Mouse (Mus musculus) forebrain, embryonic 14.5 days (tissue): ENCODE data around the gene Lmntd1. TPM values are rescaled to one million over a fixed set of nuclear protein-coding genes. Genes with fewer than 3 reads are reported as not detected.

Experiments
- ATAC-seq: fragments of 200-750 bp; cut with Nextera tagmentation; 2 replicates; pipeline ENCODE4 v1.8.0; 2017; ENCODE audit warnings: mild to moderate bottlenecking, moderate library complexity
- DNase-seq: peaks from one replicate; pipeline ENCODE4 v3.0.0-alpha.2; 2015; ENCODE audit warnings: low spot score
- H3K27ac ChIP-seq: fragments of 300-500 bp; sonication (generic); 2 replicates; pipeline ENCODE4 v1.5.1; 2014; ENCODE audit warnings: low read depth, mild to moderate bottlenecking, control low read depth, low read length, moderate library complexity
- H3K27me3 ChIP-seq: fragments of 300-500 bp; sonication (generic); replicated peaks from 2 replicates; pipeline ENCODE4 v1.6.1; 2014; ENCODE audit warnings: low read length, control low read depth, mixed read lengths; ENCODE audit not compliant: control insufficient read depth, insufficient read depth
- H3K36me3 ChIP-seq: fragments of 300-500 bp; sonication (generic); 2 replicates; pipeline ENCODE4 v1.6.1; 2014; ENCODE audit warnings: low read length, control low read depth; ENCODE audit not compliant: control insufficient read depth, insufficient read depth
- H3K4me1 ChIP-seq: fragments of 300-500 bp; sonication (generic); 2 replicates; pipeline ENCODE4 v1.6.1; 2014; ENCODE audit warnings: antibody characterized with exemption, low read length, control low read depth; ENCODE audit not compliant: control insufficient read depth, insufficient read depth
- H3K4me2 ChIP-seq: fragments of 300-500 bp; sonication (generic); 2 replicates; pipeline ENCODE4 v1.6.1; 2014; ENCODE audit warnings: mild to moderate bottlenecking, control low read depth, low read length
- H3K4me3 ChIP-seq: fragments of 300-500 bp; sonication (generic); 2 replicates; pipeline ENCODE4 v1.5.1; 2014; ENCODE audit warnings: low read depth, low read length, control low read depth
- H3K9ac ChIP-seq: fragments of 300-500 bp; sonication (generic); 2 replicates; pipeline ENCODE4 v1.6.1; 2014; ENCODE audit warnings: mild to moderate bottlenecking, low read length, control low read depth, moderate library complexity
- H3K9me3 ChIP-seq: fragments of 300-500 bp; sonication (generic); replicated peaks from 2 replicates; pipeline ENCODE4 v1.6.1; 2016; ENCODE audit warnings: low read length, control low read depth, mixed read lengths; ENCODE audit not compliant: control insufficient read depth
- WGBS: fragments of 180-500 bp; shearing (Covaris S2); extraction: QIAGEN DNeasy Blood & Tissue Kit; methylation state at CpG from one replicate; pipeline ENCODE4 v1.1.7; 2014; 5-methylcytosine and 5-hydroxymethylcytosine counted together
- polyA plus RNA-seq: library from polyadenylated mRNA; unstranded; fragments of >200 nt; fragmentation: Nextera tagmentation; extraction: Ambion mirVana; gene quantifications from 2 replicates; pipeline ENCODE4 v1.2.1, GENCODE M21; 2014

Gene Lmntd1
- polyA plus RNA-seq, 1 experiment from 2014 or later = 0.93 TPM

GRCm38 (mm10) chr6:145592531-145592998 is 21.6 kb downstream of the Lmntd1 start:
- ATAC-seq (peak; percentile 69; the same call in 1 of the 2 replicates), DNase-seq (peak; percentile 82)
- H3K4me2 ChIP-seq = no peak overlapping the region
- no peak overlapping the region for H3K9ac ChIP-seq
- H3K27ac ChIP-seq = peak overlapping the region; percentile 39; the same call in 1 of the 2 replicates
- WGBS = 67% methylated on average over 8 of the region's 8 CpGs
- H3K4me1 ChIP-seq = peaks cover 5% of the 10 kb centered on the region; the same call in 1 of the 2 replicates
- no peaks in the 10 kb centered on the region for H3K36me3 ChIP-seq
- H3K27me3 ChIP-seq = no peaks in the 10 kb centered on the region
- H3K4me3 ChIP-seq = no peak overlapping the region
- H3K9me3 ChIP-seq = no peaks in the 10 kb centered on the region

- WGBS = 81% methylated on average over 6 of the region's 6 CpGs
- no peak overlapping the region for H3K4me3 ChIP-seq
These were observed 22.1 kb downstream of the Lmntd1 start for GRCm38 (mm10) chr6:145592036-145592435.

GRCm38 (mm10) chr6:145591578-145591977 is 22.5 kb downstream of the Lmntd1 start:
- WGBS = 48% methylated on average over 1 of the region's 1 CpGs
- Histone ChIP-seq H3K4me1 (peaks cover 5% of the 10 kb centered on the region; the same call in 1 of the 2 replicates), H3K4me2 (no peak overlapping the region), H3K9ac (no peak overlapping the region), H3K9me3 (no peaks in the 10 kb centered on the region), H3K27me3 (no peaks in the 10 kb centered on the region), H3K27ac (no peak overlapping the region), H3K36me3 (no peaks in the 10 kb centered on the region), H3K4me3 (no peak overlapping the region)
- ATAC-seq = no peak
- DNase-seq = no peak

More at GRCm38 (mm10) chr6:145592036-145592435, 22.1 kb downstream of the Lmntd1 start:
- H3K9ac ChIP-seq = no peak overlapping the region
- H3K9me3 ChIP-seq = no peaks in the 10 kb centered on the region
- ATAC-seq (peak; percentile 10; the same call in 1 of the 2 replicates), DNase-seq (no peak)
- no peaks in the 10 kb centered on the region for H3K27me3 ChIP-seq
- no peak overlapping the region for H3K4me2 ChIP-seq
- no peaks in the 10 kb centered on the region for H3K36me3 ChIP-seq
- peaks cover 5% of the 10 kb centered on the region; the same call in 1 of the 2 replicates for H3K4me1 ChIP-seq
- H3K27ac ChIP-seq = peak overlapping the region; percentile 39; the same call in 1 of the 2 replicates

GRCm38 (mm10) chr6:145590501-145591293 is 23.4 kb downstream of the Lmntd1 start:
- H3K4me1 ChIP-seq = peaks cover 5% of the 10 kb centered on the region; the same call in 1 of the 2 replicates
- no peaks in the 10 kb centered on the region for H3K36me3 ChIP-seq
- H3K4me2 ChIP-seq = no peak overlapping the region
- H3K27me3 ChIP-seq = no peaks in the 10 kb centered on the region
- no peak overlapping the region for H3K9ac ChIP-seq
- no peak overlapping the region for H3K4me3 ChIP-seq
- peak; percentile 47 for DNase-seq
- H3K27ac ChIP-seq = peak overlapping the region; percentile 3; the same call in 1 of the 2 replicates
- no peak; the same call in 1 of the 2 replicates for ATAC-seq
- H3K9me3 ChIP-seq = no peaks in the 10 kb centered on the region
- WGBS = 86% methylated on average over 11 of the region's 11 CpGs

- H3K9ac ChIP-seq = peak overlapping the region; percentile 29
- H3K36me3 ChIP-seq = no peaks in the 10 kb centered on the region
- DNase-seq (peak; percentile 76), ATAC-seq (peak; percentile 91)
- peak overlapping the region; percentile 39 for H3K4me2 ChIP-seq
- WGBS = 54% methylated on average over 21 of the region's 21 CpGs
- H3K27ac ChIP-seq = peak overlapping the region; percentile 75
- no peaks in the 10 kb centered on the region for H3K27me3 ChIP-seq
- H3K4me3 ChIP-seq = no peak overlapping the region
- H3K9me3 ChIP-seq = no peaks in the 10 kb centered on the region
- H3K4me1 ChIP-seq = 0 out of 2 replicates have a peak, but pooled peaks cover 3% of the 10 kb centered on the region
These were observed 28.8 kb downstream of the Lmntd1 start for GRCm38 (mm10) chr6:145585052-145585973.

- no peak for ATAC-seq
- no peaks in the 10 kb centered on the region for H3K9me3 ChIP-seq
- H3K9ac ChIP-seq = no peak overlapping the region
- no peak overlapping the region for H3K4me2 ChIP-seq
- no peak overlapping the region for H3K4me3 ChIP-seq
- H3K4me1 ChIP-seq = peaks cover 10% of the 10 kb centered on the region; the same call in 1 of the 2 replicates
- no peaks in the 10 kb centered on the region for H3K36me3 ChIP-seq
- no peak overlapping the region for H3K27ac ChIP-seq
- H3K27me3 ChIP-seq = no peaks in the 10 kb centered on the region
- DNase-seq = no peak
- 74% methylated on average over 10 of the region's 10 CpGs for WGBS
These were observed 32.6 kb downstream of the Lmntd1 start for GRCm38 (mm10) chr6:145581366-145582170.

GRCm38 (mm10) chr6:145579761-145580160 is 34.4 kb downstream of the Lmntd1 start:
- Histone ChIP-seq H3K36me3 (no peaks in the 10 kb centered on the region), H3K27ac (no peak overlapping the region), H3K9me3 (no peaks in the 10 kb centered on the region), H3K4me1 (peaks cover 7% of the 10 kb centered on the region; the same call in 1 of the 2 replicates), H3K9ac (no peak overlapping the region), H3K27me3 (no peaks in the 10 kb centered on the region), H3K4me2 (no peak overlapping the region), H3K4me3 (no peak overlapping the region)
- WGBS = 90% methylated on average over 3 of the region's 3 CpGs
- no peak for DNase-seq
- ATAC-seq = no peak
